Mouse (Mus musculus) inflammation-experienced regulatory T-cells (primary cell): ENCODE data around the gene Thoc7. TPM values are rescaled to one million over a fixed set of nuclear protein-coding genes. Genes with fewer than 3 reads are reported as not detected.

ENCODE experiments used
- polyA plus RNA-seq, 2 experiments: library from polyadenylated mRNA; unstranded; fragments of 100-300 nt; shearing (Covaris generic); gene quantifications; one replicate each; pipeline ENCODE4 v1.2.1; 2017

The Thoc7 gene
- polyA plus RNA-seq: 100 to 1,000 TPM; 148 to 161 TPM

GRCm38 (mm10) chr14:13961401-13962112 is at the start of gene Thoc7, which contains the start of gene Atxn7:
Thoc7 (minus strand) TSS chr14:13961852.
Atxn7 (plus strand) TSS chr14:13961440.

DNA sequence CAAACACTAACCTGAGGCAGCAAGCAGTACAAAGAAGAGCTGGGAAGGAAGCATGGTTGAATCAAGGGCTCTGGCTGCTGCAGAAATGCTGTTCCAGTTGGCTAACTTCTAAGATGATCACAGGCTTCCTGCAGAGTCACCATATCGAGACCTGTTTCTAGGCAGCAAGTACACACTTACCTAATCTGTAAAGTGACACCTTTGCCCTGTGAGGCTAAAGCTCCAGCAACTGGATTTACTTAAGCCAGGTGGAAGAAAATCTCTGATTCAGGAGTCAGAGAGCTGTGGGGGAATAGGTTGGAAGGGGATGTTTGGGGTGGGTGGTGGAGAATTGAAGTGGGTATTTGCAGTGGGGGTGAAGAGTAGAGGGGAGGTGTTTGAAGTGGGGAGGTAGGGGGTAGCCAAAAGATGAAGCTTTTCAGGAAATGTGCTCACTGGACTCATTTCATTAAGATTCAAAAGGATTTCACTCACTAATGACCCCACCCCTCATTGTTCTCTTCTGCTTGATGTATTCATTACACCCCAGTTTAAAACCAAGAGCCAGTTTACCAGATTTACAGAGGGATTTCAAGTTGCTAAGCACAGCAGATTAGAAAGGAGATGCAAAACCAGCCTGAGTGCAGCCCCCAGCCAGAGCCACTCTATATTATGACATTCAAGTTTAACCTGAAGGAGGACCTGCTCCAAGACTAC is 47.1 kb downstream of the Thoc7 start, which contains the start of gene Gm281:
Gene Gm281 (minus strand): TSS at position 92 of the 696 bp plus-strand sequence.

Other genes with a start within 250 kb of the Thoc7 start
- under 1 TPM in 1 of 2 experiments, not detected in 1; 0.44 TPM for gene Gm281, start 47.4 kb downstream of the Thoc7 start, polyA plus RNA-seq
- 10 to 100 TPM; 28.7 to 32.7 TPM for gene Atxn7, start 412 bp downstream of the Thoc7 start, polyA plus RNA-seq
- 100 to 1,000 TPM; 124 to 181 TPM for gene Psmd6, start 159.1 kb upstream of the Thoc7 start, polyA plus RNA-seq
- 1 to 10 TPM in 1 of 2 experiments, under 1 TPM in 1; 0.14 to 1.1 TPM for gene Olfr720, start 225.0 kb upstream of the Thoc7 start, polyA plus RNA-seq